Mouse (Mus musculus): ENCODE measurements at regions not wholly inside any gene's neighbourhood (a gene's known extent, or its start where the extent isn't known, plus 50 kb on each side); places are given as distances from the start of the nearest gene placed in this dataset.

DNA sequence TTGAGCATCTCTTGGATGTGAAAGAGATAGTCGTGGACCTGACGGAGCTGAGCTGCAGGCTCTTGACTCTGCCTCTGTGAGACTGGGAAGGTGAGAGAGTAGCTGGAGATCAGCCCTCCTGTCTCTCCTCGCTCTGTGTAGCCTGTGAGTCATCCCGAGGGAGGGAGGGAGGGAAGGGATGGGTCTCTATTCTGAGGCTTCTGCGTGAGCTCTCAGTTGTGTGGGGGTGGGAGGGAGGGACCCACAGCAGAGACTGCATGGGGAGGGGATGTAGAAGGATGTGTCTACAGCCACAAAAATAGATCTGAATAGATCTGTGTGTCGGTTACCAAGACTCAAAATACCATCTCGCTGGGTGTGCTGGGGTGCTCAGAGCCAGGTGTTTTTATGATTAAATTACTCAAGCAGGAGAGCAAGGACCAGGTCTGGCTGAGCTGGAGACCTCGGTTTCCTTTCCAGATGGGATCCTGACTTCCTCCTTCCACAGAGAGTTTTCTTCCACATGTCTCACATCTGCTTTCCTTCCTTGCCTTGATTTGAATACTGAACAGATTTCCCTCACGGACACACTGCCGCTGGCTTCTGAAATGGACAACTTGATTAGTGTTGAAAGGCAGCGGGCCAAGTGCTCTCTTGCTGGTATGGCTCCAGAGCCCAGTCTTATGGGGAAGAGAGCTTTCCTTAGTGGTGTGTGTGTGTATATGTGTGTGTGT, 71.4 kb upstream of the 1700024P04Rik start:
- H3K36me3 ChIP-seq = no peaks in the 10 kb centered on the region
- ATAC-seq (ENCODE audit: low read depth) = no peak
- no peak for DNase-seq
- no peak overlapping the region for H3K4me3 ChIP-seq (replicated peaks)
- no peaks in the 10 kb centered on the region for H3K4me1 ChIP-seq (replicated peaks)
- no peaks in the 10 kb centered on the region for H3K9me3 ChIP-seq (replicated peaks)
- peaks cover 3% of the 10 kb centered on the region; the same call in 1 of the 2 replicates for H3K27me3 ChIP-seq
- 44% methylated on average over 11 of the region's 11 CpGs for WGBS (ENCODE audit: insufficient replicate concordance)
- no peak overlapping the region for H3K27ac ChIP-seq
- H3K4me2 ChIP-seq = no peak overlapping the region
- H3K9ac ChIP-seq = no peak overlapping the region

DNA sequence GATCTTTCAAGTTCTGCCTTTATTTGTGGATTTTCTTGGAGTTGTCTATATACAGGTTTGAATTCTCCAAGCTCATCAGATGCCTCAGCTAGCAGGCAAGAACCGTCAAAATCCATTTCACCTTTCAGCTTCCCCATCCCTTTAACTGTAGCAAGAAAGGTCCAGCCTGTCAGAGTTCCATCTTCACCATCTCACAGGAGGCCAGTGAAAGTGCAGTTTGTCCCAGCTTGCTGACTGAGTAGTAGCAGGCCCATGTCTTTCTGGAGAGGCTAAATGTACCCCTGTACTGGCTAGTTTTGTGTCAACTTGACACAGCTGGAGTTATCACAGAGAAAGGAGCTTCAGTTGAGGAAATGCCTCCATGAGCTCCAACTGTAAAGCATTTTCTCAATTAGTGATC, 67.7 kb upstream of the 1700024P04Rik start:
- H3K27ac ChIP-seq = no peak overlapping the region
- ATAC-seq (ENCODE audit: low read depth) = no peak
- no peaks in the 10 kb centered on the region for H3K36me3 ChIP-seq
- H3K4me2 ChIP-seq = no peak overlapping the region
- H3K9me3 ChIP-seq (replicated peaks) = no peaks in the 10 kb centered on the region
- no peak for DNase-seq
- peaks cover 5% of the 10 kb centered on the region; the same call in 1 of the 2 replicates for H3K27me3 ChIP-seq
- WGBS (ENCODE audit: insufficient replicate concordance) = 64% methylated on average over 1 of the region's 1 CpGs
- H3K9ac ChIP-seq = no peak overlapping the region
- H3K4me3 ChIP-seq (replicated peaks) = no peak overlapping the region
- no peaks in the 10 kb centered on the region for H3K4me1 ChIP-seq (replicated peaks)

DNA sequence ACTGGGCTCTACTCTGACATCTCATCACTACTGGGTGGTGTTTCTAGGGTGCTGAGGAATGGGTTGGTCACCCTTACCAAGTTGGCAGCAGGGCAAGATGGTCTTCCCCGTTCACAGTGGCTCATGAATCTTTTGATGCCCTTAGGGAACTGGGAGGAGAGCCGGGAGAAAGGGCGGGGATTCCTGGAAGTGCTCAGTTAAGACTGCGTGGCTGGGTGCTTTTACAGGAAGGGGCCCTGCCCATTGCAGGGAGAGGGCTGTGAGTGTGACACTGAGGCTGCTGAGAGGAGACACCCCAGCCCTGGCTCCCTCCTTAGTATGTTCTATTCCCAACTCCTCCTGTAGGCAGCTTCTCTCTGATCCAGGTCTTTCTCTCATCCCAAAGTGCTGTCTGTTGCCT, 65.3 kb upstream of the 1700024P04Rik start:
- Histone ChIP-seq H3K36me3 (no peaks in the 10 kb centered on the region), H3K9me3 (replicated peaks) (no peaks in the 10 kb centered on the region), H3K4me3 (replicated peaks) (no peak overlapping the region), H3K4me1 (replicated peaks) (no peaks in the 10 kb centered on the region), H3K4me2 (no peak overlapping the region), H3K27me3 (peaks cover 8% of the 10 kb centered on the region; the same call in 1 of the 2 replicates), H3K9ac (no peak overlapping the region), H3K27ac (no peak overlapping the region)
- ATAC-seq (ENCODE audit: low read depth) (no peak), DNase-seq (no peak)
- WGBS (ENCODE audit: insufficient replicate concordance) = 40% methylated on average over 4 of the region's 4 CpGs

DNA sequence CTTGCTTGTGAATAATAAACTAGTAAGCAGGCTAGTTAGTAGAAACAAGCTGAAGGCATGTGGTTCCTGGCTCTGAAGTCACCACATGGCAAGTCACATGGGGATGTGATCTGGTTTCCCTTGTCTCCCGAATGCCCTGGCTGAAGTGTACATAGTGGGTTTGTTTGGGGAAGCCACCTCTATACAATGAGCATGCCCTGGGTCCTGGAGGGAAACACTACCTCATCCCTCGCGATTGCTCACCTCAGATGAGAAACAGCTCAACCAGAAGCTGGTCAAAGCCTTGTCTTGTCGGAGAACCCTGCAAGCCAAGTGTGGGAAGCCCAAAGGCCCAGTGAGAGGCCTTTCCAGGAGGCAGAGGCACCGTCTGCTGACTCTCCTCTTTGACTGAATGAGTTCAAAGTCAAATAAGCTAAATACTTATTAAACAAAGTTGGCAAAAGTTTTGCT, 64.3 kb upstream of the 1700024P04Rik start:
- DNase-seq = no peak

DNA sequence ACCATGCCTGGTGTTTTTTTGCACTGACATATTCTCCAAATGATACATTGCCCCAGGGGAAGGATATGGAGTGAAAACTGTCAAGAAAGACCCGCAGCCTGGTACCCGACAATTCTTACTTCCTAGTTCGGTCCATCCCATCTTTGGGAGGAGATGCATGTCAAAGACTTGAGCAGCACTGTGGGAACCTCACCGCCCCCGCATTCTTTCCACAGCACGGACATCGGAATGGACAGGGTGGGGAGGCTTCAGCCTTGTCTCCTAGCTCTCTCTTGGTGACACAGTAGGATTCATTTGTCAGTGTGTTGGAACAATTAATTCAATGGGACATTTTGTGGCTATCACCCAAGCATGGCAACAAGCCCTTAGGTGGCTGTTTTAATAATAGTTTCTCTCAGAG, 62.9 kb upstream of the 1700024P04Rik start:
- H3K36me3 ChIP-seq = no peaks in the 10 kb centered on the region
- no peak for ATAC-seq (ENCODE audit: low read depth)
- no peak overlapping the region for H3K4me2 ChIP-seq
- H3K4me3 ChIP-seq (replicated peaks) = no peak overlapping the region
- no peak for DNase-seq
- H3K9ac ChIP-seq = no peak overlapping the region
- no peaks in the 10 kb centered on the region for H3K9me3 ChIP-seq (replicated peaks)
- no peaks in the 10 kb centered on the region for H3K4me1 ChIP-seq (replicated peaks)
- H3K27ac ChIP-seq = no peak overlapping the region
- WGBS (ENCODE audit: insufficient replicate concordance) = 77% methylated on average over 7 of the region's 7 CpGs
- peaks cover 5% of the 10 kb centered on the region; the same call in 1 of the 2 replicates for H3K27me3 ChIP-seq

More for the DNA sequence above, 64.3 kb upstream of the 1700024P04Rik start:
- Histone ChIP-seq H3K4me2 (no peak overlapping the region), H3K27ac (no peak overlapping the region), H3K9ac (no peak overlapping the region), H3K9me3 (replicated peaks) (no peaks in the 10 kb centered on the region), H3K4me3 (replicated peaks) (no peak overlapping the region), H3K36me3 (no peaks in the 10 kb centered on the region), H3K4me1 (replicated peaks) (no peaks in the 10 kb centered on the region), H3K27me3 (peaks cover 5% of the 10 kb centered on the region; the same call in 1 of the 2 replicates)
- ATAC-seq (ENCODE audit: low read depth) = no peak
- WGBS (ENCODE audit: insufficient replicate concordance) = 59% methylated on average over 5 of the region's 5 CpGs

DNA sequence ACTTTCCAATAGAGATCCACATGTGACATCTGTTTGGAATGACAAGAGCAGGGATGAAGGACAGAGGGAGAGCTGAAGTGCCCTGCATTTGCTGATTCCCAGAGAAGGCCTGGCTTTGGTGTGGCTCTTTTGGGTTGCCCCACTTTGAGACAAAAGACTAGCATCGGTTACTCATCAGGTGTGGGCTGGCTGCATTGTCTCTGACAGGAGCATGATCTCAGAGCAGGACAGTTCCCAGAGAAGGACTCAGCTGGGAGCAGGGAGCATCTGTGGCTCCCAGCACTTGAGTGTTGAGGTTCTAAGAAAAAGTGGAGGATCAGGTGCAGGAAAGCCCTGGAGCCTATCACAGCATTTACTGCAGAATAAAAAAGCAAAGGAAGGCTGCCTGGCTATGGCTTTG, 62.4 kb upstream of the 1700024P04Rik start:
- ATAC-seq (ENCODE audit: low read depth) (no peak), DNase-seq (no peak)
- WGBS (ENCODE audit: insufficient replicate concordance) = 53% methylated on average over 1 of the region's 1 CpGs
- H3K4me1 ChIP-seq (replicated peaks) = no peaks in the 10 kb centered on the region
- no peak overlapping the region for H3K4me2 ChIP-seq
- H3K9me3 ChIP-seq (replicated peaks) = no peaks in the 10 kb centered on the region
- H3K36me3 ChIP-seq = no peaks in the 10 kb centered on the region
- no peak overlapping the region for H3K9ac ChIP-seq
- H3K27ac ChIP-seq = no peak overlapping the region
- H3K27me3 ChIP-seq = peaks cover 5% of the 10 kb centered on the region; the same call in 1 of the 2 replicates
- H3K4me3 ChIP-seq (replicated peaks) = no peak overlapping the region

DNA sequence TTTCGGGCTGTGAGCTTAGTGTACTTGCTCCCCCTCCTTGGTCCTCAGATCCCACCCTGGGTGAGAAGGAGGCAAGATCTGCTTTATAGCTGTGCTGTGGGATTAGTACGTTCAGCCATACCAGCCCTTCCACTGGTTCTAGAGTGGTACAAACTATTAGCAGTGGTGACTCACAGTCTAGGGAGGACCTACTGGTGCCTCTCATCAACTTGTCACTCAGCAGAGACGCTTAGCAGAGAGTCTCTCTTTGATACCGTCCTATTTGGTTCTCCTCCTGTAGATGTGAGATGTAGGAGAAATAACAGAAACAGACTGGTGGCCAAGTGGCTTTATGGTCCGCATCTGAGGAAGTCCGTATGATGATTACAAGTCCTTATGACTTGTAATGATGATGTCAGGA, 57.7 kb upstream of the 1700024P04Rik start:
- DNase-seq = no peak
- ATAC-seq (ENCODE audit: low read depth) = no peak
- peaks cover 9% of the 10 kb centered on the region; the same call in 1 of the 2 replicates for H3K27me3 ChIP-seq
- H3K4me1 ChIP-seq (replicated peaks) = 0 out of 2 replicates have a peak, but pooled peaks cover 3% of the 10 kb centered on the region
- no peaks in the 10 kb centered on the region for H3K36me3 ChIP-seq
- no peak overlapping the region for H3K27ac ChIP-seq
- no peak overlapping the region for H3K4me3 ChIP-seq (replicated peaks)
- H3K9ac ChIP-seq = no peak overlapping the region
- no peak overlapping the region for H3K4me2 ChIP-seq
- WGBS (ENCODE audit: insufficient replicate concordance) = 70% methylated on average over 6 of the region's 6 CpGs
- H3K9me3 ChIP-seq (replicated peaks) = no peaks in the 10 kb centered on the region

DNA sequence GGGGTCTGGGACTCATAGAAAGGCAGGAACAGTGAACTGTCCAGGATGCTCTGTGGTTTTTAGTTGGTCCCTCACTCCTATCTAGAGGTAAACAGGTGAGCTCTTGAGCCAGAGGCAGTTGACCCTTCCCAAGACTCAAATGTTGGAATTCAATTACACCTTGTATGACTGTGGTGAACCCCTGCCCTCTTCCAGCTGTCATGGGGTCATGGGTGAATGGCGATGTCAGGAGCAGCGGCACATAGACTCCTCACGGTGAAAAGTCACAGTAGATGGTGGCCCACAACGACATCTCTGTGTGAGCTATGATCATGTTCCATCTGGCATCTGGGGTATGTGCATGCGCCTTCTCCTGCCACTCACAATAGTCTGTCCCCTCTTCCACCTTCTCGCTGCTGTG, 56.9 kb upstream of the 1700024P04Rik start:
- Histone ChIP-seq H3K27me3 (0 out of 2 replicates have a peak, but pooled peaks cover 6% of the 10 kb centered on the region), H3K4me3 (replicated peaks) (no peak overlapping the region), H3K9ac (no peak overlapping the region), H3K4me2 (no peak overlapping the region), H3K4me1 (replicated peaks) (0 out of 2 replicates have a peak, but pooled peaks cover 3% of the 10 kb centered on the region), H3K27ac (no peak overlapping the region), H3K9me3 (replicated peaks) (no peaks in the 10 kb centered on the region), H3K36me3 (no peaks in the 10 kb centered on the region)
- DNase-seq (no peak), ATAC-seq (ENCODE audit: low read depth) (no peak)
- 81% methylated on average over 6 of the region's 6 CpGs for WGBS (ENCODE audit: insufficient replicate concordance)

DNA sequence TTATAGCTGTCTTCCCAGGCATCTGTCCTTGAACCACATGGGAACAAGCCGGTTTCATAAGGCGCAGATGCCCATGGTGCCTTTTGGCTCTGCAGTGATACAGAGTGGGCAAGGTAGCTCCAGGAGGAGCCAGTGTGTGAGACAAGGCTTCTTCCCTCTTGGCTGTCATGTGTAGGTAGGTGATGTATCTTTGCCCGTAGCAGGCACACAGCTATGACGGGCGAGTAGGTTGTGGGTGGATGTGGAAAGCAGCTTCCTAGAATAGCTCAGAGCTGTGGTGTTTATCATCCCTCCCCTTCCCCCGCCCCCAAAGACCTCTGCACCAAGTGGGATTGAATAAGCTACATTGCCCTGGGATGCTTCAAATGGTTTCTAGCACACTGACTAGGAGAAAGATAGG, 56.5 kb upstream of the 1700024P04Rik start:
- Histone ChIP-seq H3K4me3 (replicated peaks) (no peak overlapping the region), H3K9me3 (replicated peaks) (no peaks in the 10 kb centered on the region), H3K27ac (no peak overlapping the region), H3K27me3 (0 out of 2 replicates have a peak, but pooled peaks cover 6% of the 10 kb centered on the region), H3K4me2 (no peak overlapping the region), H3K9ac (no peak overlapping the region), H3K4me1 (replicated peaks) (0 out of 2 replicates have a peak, but pooled peaks cover 3% of the 10 kb centered on the region), H3K36me3 (no peaks in the 10 kb centered on the region)
- WGBS (ENCODE audit: insufficient replicate concordance) = 67% methylated on average over 6 of the region's 6 CpGs
- no peak for DNase-seq
- no peak for ATAC-seq (ENCODE audit: low read depth)

DNA sequence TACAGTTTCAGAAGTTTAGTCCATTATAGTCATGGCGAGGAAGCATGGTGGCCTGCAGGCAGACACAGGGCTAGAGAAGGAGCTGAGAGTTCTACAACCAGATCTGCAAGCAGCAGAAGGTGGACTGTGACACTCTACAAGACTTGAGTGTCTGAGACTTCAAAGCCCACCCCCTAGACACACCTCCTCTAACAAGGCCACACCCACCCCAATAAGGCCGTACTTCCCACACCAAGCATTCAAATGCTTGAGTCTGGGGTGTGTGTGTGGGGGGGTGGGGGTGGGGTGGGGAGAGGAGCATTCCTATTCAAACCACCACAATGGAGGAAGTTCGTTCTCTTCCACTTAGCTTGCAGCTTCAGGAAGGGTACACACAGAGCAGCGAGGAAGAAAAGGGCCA, 55.8 kb upstream of the 1700024P04Rik start:
- Histone ChIP-seq H3K36me3 (no peaks in the 10 kb centered on the region), H3K4me3 (replicated peaks) (no peak overlapping the region), H3K27ac (no peak overlapping the region), H3K27me3 (0 out of 2 replicates have a peak, but pooled peaks cover 6% of the 10 kb centered on the region), H3K9me3 (replicated peaks) (no peaks in the 10 kb centered on the region), H3K9ac (no peak overlapping the region), H3K4me1 (replicated peaks) (0 out of 2 replicates have a peak, but pooled peaks cover 3% of the 10 kb centered on the region), H3K4me2 (no peak overlapping the region)
- no peak for ATAC-seq (ENCODE audit: low read depth)
- DNase-seq = no peak
- 58% methylated on average over 4 of the region's 4 CpGs for WGBS (ENCODE audit: insufficient replicate concordance)

DNA sequence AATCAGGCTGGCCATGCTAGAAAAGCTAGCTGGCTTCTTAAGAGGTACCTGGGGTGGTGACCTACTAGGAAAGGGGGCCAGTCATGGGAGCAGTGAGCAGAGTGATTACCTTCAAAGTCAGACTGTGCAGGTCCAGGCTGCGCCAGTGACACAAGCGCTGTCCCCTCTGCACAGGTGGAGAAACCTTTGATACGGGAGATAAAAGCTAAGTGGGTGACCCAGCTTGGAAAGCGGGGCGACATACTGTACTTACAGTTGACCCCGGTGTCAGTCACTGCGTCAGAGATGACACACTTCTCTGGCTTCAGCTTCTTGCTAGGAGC, 54.7 kb upstream of the 1700024P04Rik start:
- no peak overlapping the region for H3K4me2 ChIP-seq
- 78% methylated on average over 7 of the region's 7 CpGs for WGBS (ENCODE audit: insufficient replicate concordance)
- 0 out of 2 replicates have a peak, but pooled peaks cover 6% of the 10 kb centered on the region for H3K27me3 ChIP-seq
- H3K9ac ChIP-seq = no peak overlapping the region
- no peaks in the 10 kb centered on the region for H3K9me3 ChIP-seq (replicated peaks)
- H3K36me3 ChIP-seq = no peaks in the 10 kb centered on the region
- ATAC-seq (ENCODE audit: low read depth) = no peak
- 0 out of 2 replicates have a peak, but pooled peaks cover 3% of the 10 kb centered on the region for H3K4me1 ChIP-seq (replicated peaks)
- H3K27ac ChIP-seq = no peak overlapping the region
- no peak for DNase-seq
- H3K4me3 ChIP-seq (replicated peaks) = no peak overlapping the region

Data from liver, embryonic 13.5 days (tissue).